Mouse (Mus musculus) heart, adult 2 months (tissue): ENCODE data around the gene Sdf2l1. TPM values are rescaled to one million over a fixed set of nuclear protein-coding genes. Genes with fewer than 3 reads are reported as not detected.

Experiments used
- DNase-seq, 2 experiments: peaks; one replicate each; pipeline ENCODE4 v3.0.0; 2021
- H3K27ac ChIP-seq: fragments of 200-600 bp; 2 replicates; pipeline ENCODE4 v1.8.1; 2022
- H3K27me3 ChIP-seq: fragments of 200-500 bp; 2 replicates; pipeline ENCODE4 v1.6.1; 2012; ENCODE audit warnings: mild to moderate bottlenecking, low read length, inconsistent platforms, mixed read lengths; ENCODE audit not compliant: control insufficient read depth, insufficient read depth
- H3K36me3 ChIP-seq: fragments of 200-500 bp; 2 replicates; pipeline ENCODE4 v1.6.1; 2012; ENCODE audit warnings: low read length, inconsistent platforms; ENCODE audit not compliant: control insufficient read depth, insufficient read depth
- H3K4me1 ChIP-seq: fragments of 200-500 bp; 2 replicates; pipeline ENCODE4 v1.6.1; 2011; ENCODE audit warnings: low read length; ENCODE audit not compliant: control insufficient read depth, insufficient read depth
- H3K4me3 ChIP-seq: fragments of 200-600 bp; 2 replicates; pipeline ENCODE4 v1.8.1; 2022
- H3K79me2 ChIP-seq: fragments of 200-500 bp; replicated peaks from 2 replicates; pipeline ENCODE4 v1.6.1; 2012; ENCODE audit warnings: mild to moderate bottlenecking, inconsistent platforms, low read length, moderate library complexity, mixed read lengths; ENCODE audit not compliant: control insufficient read depth, insufficient read depth
- H3K9ac ChIP-seq: fragments of 200-500 bp; 2 replicates; pipeline ENCODE4 v1.6.1; 2012; ENCODE audit warnings: low read depth, mild to moderate bottlenecking, control low read depth, inconsistent platforms, low read length, mixed read lengths
- CTCF ChIP-seq: fragments of 200-600 bp; IDR thresholded peaks from 2 replicates; pipeline ENCODE4 v1.8.1; 2022; ENCODE audit warnings: antibody characterized with exemption, mild to moderate bottlenecking, moderate library complexity
- EP300 ChIP-seq: fragments of 200-500 bp; IDR thresholded peaks from 2 replicates; pipeline ENCODE4 v1.6.1; 2011; ENCODE audit warnings: low read depth, low read length, control low read depth; ENCODE audit not compliant: insufficient read depth
- POLR2A ChIP-seq: fragments of 200-500 bp; IDR thresholded peaks from 2 replicates; pipeline ENCODE4 v1.6.1; 2011; ENCODE audit warnings: mild to moderate bottlenecking, low read depth, low read length, control low read depth; ENCODE audit not compliant: insufficient read depth
- WGBS: fragments of 180-500 bp; shearing (Covaris S2); methylation state at CpG from one replicate; pipeline ENCODE4 v1.1.7; 2018; 5-methylcytosine and 5-hydroxymethylcytosine counted together
- intact Hi-C: fragments of 180-260 bp; cut with DNase I; formaldehyde crosslinking; loops from one replicate; pipeline ENCODE4 v1.15.1; 2025
- polyA plus RNA-seq: library from polyadenylated mRNA; depleted of rRNA; stranded (reverse); fragments of >200 nt; gene quantifications from 2 replicates; pipeline ENCODE4 v1.2.3, GENCODE M21; 2012
- total RNA-seq, 2 experiments: library from RNA; stranded (reverse); gene quantifications; 2 replicates each; pipeline ENCODE4 v1.2.3; 2021

Sdf2l1 gene
- total and polyA plus RNA-seq, 3 experiments: 8.9 to 22.5 (median 19.1) TPM

- no peak overlapping the region for H3K9ac ChIP-seq
- no peaks in the 10 kb centered on the region for H3K4me1 ChIP-seq
- intact Hi-C loops: no loop called here
- H3K27ac ChIP-seq: no peak overlapping the region
- H3K27me3 ChIP-seq: no peaks in the 10 kb centered on the region
- DNase-seq: no peak
- H3K79me2 ChIP-seq: no peaks in the 10 kb centered on the region
- H3K36me3 ChIP-seq: no peaks in the 10 kb centered on the region
- WGBS: 44% methylated on average over 5 of the region's 5 CpGs
- H3K4me3 ChIP-seq: no peak overlapping the region
- TF ChIP-seq POLR2A: no peak
- TF ChIP-seq EP300: no peak
- TF ChIP-seq CTCF: no peak
Observed at GRCm38 (mm10) chr16:17117309-17117799, 14.8 kb downstream of the Sdf2l1 start.

DNA sequence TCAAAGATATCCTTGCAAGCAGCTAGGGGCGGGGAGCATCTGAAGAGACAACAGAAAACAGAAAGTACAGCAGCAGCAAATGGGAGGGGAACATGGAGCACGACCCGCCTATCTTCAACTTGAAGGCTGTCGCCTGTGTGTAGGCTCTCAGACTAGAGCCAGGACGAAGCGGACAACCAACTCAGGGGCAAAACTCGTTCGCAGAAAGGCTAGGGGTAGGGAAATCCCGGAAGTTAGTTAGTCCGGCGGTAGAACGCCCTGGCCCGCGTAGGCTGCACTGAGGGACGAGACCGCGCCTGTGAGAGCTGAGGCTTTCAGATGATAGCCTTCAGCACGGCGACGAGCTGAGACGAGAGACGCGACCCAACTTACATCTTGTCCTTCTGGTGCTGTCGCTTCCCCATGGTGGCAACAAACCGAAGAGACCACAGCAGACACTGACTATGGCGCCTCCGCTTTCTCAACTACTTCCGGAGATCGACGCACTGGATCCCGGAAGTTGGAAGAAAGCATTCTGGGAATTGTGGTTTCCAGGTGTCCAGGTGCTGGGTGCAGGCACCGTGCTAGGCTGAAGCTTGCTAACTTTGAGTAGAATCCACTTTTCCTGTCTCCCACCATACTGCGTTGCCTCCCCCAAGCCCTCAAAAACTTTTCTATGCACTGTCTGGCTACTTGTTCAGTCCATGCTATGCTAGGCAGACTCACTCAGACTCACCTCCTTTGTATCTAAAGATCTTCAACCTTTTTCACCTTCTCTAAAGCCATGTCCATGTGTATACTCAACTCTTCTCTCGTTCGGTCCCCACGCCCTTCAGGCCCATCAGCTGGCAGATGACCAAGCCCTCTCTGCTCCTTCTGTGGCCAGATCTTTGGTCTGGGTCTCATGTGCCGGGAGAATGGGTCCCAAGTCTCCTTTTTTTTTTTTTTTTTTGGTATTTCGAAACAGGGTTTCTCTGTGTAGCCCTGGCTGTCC lies 21.1 kb downstream of the Sdf2l1 start, which contains the start of gene Ppil2:
TSS of gene Ppil2 (minus strand) at position 487 of the 973 bp plus-strand sequence.
- peak within 1 kb of the TSS; percentile 86 for H3K27ac ChIP-seq
- peaks cover 2% of the 10 kb centered on the region for H3K36me3 ChIP-seq
- peaks cover 3% of the 10 kb centered on the region for H3K4me1 ChIP-seq
- peak within 1 kb of the TSS; percentile 76 for H3K4me3 ChIP-seq
- peak within 1 kb of the TSS; percentile 78 for H3K9ac ChIP-seq
- peaks cover 6% of the 10 kb centered on the region for H3K79me2 ChIP-seq
- DNase-seq: peak; percentile 75 to 78
- 6% methylated on average over 38 of the region's 38 CpGs for WGBS
- intact Hi-C loops: no loop called here
- H3K27me3 ChIP-seq: no peaks in the 10 kb centered on the region
- TF ChIP-seq CTCF: no peak
- TF ChIP-seq POLR2A: peak; percentile 97
- no peak for TF ChIP-seq EP300

GRCm38 (mm10) chr16:17104600-17104999 lies 27.6 kb downstream of the Sdf2l1 start:
- H3K4me3 ChIP-seq: no peak overlapping the region
- no peak for TF ChIP-seq CTCF
- TF ChIP-seq EP300: no peak
- TF ChIP-seq POLR2A: no peak
- DNase-seq: no peak
- H3K9ac ChIP-seq: no peak overlapping the region
- H3K4me1 ChIP-seq: peaks cover 1% of the 10 kb centered on the region; the same call in 1 of the 2 replicates
- no peaks in the 10 kb centered on the region for H3K27me3 ChIP-seq
- intact Hi-C loops: no loop called here
- WGBS: 52% methylated on average over 4 of the region's 4 CpGs
- H3K79me2 ChIP-seq: peaks cover 4% of the 10 kb centered on the region
- no peak overlapping the region for H3K27ac ChIP-seq
- H3K36me3 ChIP-seq: no peaks in the 10 kb centered on the region

- WGBS: 65% methylated on average over 7 of the region's 7 CpGs
Observed at GRCm38 (mm10) chr16:17102630-17103220, 29.5 kb downstream of the Sdf2l1 start.

GRCm38 (mm10) chr16:17096938-17097337 lies 35.2 kb downstream of the Sdf2l1 start:
- 80% methylated on average over 3 of the region's 3 CpGs for WGBS
- no peak overlapping the region for H3K4me3 ChIP-seq
- no peak for DNase-seq
- no peaks in the 10 kb centered on the region for H3K36me3 ChIP-seq
- H3K27me3 ChIP-seq: no peaks in the 10 kb centered on the region
- H3K79me2 ChIP-seq: no peaks in the 10 kb centered on the region
- no peaks in the 10 kb centered on the region for H3K4me1 ChIP-seq
- TF ChIP-seq POLR2A (no peak), CTCF (no peak), EP300 (no peak)
- H3K27ac ChIP-seq: no peak overlapping the region
- intact Hi-C loops: no loop called here
- no peak overlapping the region for H3K9ac ChIP-seq

More at GRCm38 (mm10) chr16:17102630-17103220, 29.5 kb downstream of the Sdf2l1 start:
- TF ChIP-seq POLR2A (no peak), CTCF (no peak), EP300 (no peak)
- Histone ChIP-seq H3K36me3 (no peaks in the 10 kb centered on the region), H3K4me3 (no peak overlapping the region), H3K27me3 (no peaks in the 10 kb centered on the region), H3K4me1 (no peaks in the 10 kb centered on the region), H3K9ac (no peak overlapping the region), H3K79me2 (0 out of 2 replicates have a peak, but pooled peaks cover under 1% of the 10 kb centered on the region), H3K27ac (no peak overlapping the region)
- intact Hi-C loops: no loop called here
- no peak for DNase-seq
